Comparison of ENCODE assay signal across 30 mouse cellular contexts in the genomic region with DNA sequence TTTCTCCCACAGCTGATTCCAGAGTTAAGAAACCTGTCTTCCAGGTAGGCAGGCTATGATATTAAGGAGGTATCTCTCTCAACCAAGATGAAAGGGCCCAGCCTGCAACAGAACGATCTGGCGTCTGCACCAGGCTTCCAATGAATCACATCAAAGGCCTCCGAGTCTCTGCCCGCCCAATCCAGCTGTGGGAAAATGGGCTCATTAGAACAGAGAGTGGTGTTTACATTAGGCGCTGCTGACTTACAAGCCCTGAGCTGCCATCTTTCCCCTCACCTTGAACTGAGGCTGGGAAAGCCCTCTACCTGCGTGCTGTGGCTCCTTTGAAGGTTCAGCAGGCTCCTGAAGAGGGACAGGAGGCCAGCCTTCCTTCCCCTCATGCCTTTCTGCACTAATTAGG.
DNase-seq lines count a peak whose midpoint lies in the region; ATAC-seq and TF ChIP-seq lines count a peak whose summit lies in the region.
"Had no signal": no experiment of that assay in that cellular context is flagged by ENCODE, and none has a peak within 500 bp of the region (broad histone marks: within the 10 kb centered on the region; RNA-seq: fewer than 3 reads in every experiment).

No protein-coding gene starts in this region.

- no peak overlapping the region for H3K9ac ChIP-seq in forebrain, embryonic 11.5 days (ENCODE audit: low read length)
- no peak overlapping the region for H3K9ac ChIP-seq in forebrain, embryonic 13.5 days
- H3K9ac ChIP-seq in midbrain, embryonic 14.5 days (replicated peaks; ENCODE audit: low read length) = no peak overlapping the region
- H3K9ac ChIP-seq: embryonic facial prominence, embryonic 13.5 days; heart, embryonic 13.5 days; hindbrain, embryonic 14.5 days had no signal

- H3K27me3 ChIP-seq in forebrain, embryonic 11.5 days (ENCODE audit: control insufficient read depth, insufficient read depth, low read length) = no peaks in the 10 kb centered on the region
- no peaks in the 10 kb centered on the region for H3K27me3 ChIP-seq in forebrain, embryonic 13.5 days
- no peaks in the 10 kb centered on the region for H3K27me3 ChIP-seq in midbrain, embryonic 14.5 days (ENCODE audit: control insufficient read depth, insufficient read depth, low read length)
- no peaks in the 10 kb centered on the region for H3K27me3 ChIP-seq in midbrain, embryonic 10.5 days (ENCODE audit: low read depth, poor library complexity, severe bottlenecking)
- H3K27me3 ChIP-seq: embryonic facial prominence, embryonic 13.5 days; heart, embryonic 13.5 days had no signal

- no peak for ATAC-seq in forebrain, embryonic 11.5 days (replicated peaks; ENCODE audit: low FRiP score)
- no peak for ATAC-seq in forebrain, embryonic 13.5 days
- no peak for ATAC-seq in midbrain, embryonic 14.5 days (ENCODE audit: low FRiP score, low TSS enrichment)
- ATAC-seq: hindbrain, postnatal 0 days; inflammation-experienced regulatory T-cells, adult 6 months; intestine, embryonic 16.5 days; Patski had no signal

- no peak overlapping the region for H3K27ac ChIP-seq in forebrain, embryonic 11.5 days (ENCODE audit: low read depth, low read length)
- no peak overlapping the region for H3K27ac ChIP-seq in forebrain, embryonic 13.5 days
- 0 out of 2 replicates have a peak overlapping the region, but pooled peaks have one; percentile 5 for H3K27ac ChIP-seq in midbrain, embryonic 14.5 days (replicated peaks; ENCODE audit: low read depth, low read length)
- no peak overlapping the region for H3K27ac ChIP-seq in midbrain, embryonic 10.5 days (replicated peaks)
- H3K27ac ChIP-seq in gastrocnemius, adult 2 months = no peak overlapping the region
- H3K27ac ChIP-seq: embryonic facial prominence, embryonic 10.5 days; embryonic facial prominence, embryonic 13.5 days; heart, adult 2 months; heart, embryonic 10.5 days; heart, embryonic 13.5 days; hindbrain, embryonic 14.5 days; hindbrain, postnatal 0 days had no signal

- no peaks in the 10 kb centered on the region for H3K9me3 ChIP-seq in forebrain, embryonic 11.5 days (ENCODE audit: control insufficient read depth, low read length)
- no peaks in the 10 kb centered on the region for H3K9me3 ChIP-seq in forebrain, embryonic 13.5 days (replicated peaks)
- H3K9me3 ChIP-seq in midbrain, embryonic 14.5 days (ENCODE audit: control insufficient read depth, low read length) = no peaks in the 10 kb centered on the region
- no peaks in the 10 kb centered on the region for H3K9me3 ChIP-seq in midbrain, embryonic 10.5 days (replicated peaks)
- H3K9me3 ChIP-seq: embryonic facial prominence, embryonic 10.5 days; embryonic facial prominence, embryonic 13.5 days; G1E; heart, embryonic 10.5 days; heart, embryonic 13.5 days had no signal

- H3K4me1 ChIP-seq in forebrain, embryonic 11.5 days (replicated peaks; ENCODE audit: control insufficient read depth, insufficient read depth, low read length) = no peaks in the 10 kb centered on the region
- H3K4me1 ChIP-seq in forebrain, embryonic 13.5 days = peaks cover 9% of the 10 kb centered on the region
- no peaks in the 10 kb centered on the region for H3K4me1 ChIP-seq in midbrain, embryonic 14.5 days (ENCODE audit: control insufficient read depth, insufficient read depth, low read length)
- no peaks in the 10 kb centered on the region for H3K4me1 ChIP-seq in midbrain, embryonic 10.5 days
- H3K4me1 ChIP-seq: embryonic facial prominence, embryonic 13.5 days; heart, embryonic 10.5 days; heart, embryonic 13.5 days had no signal

- H3K4me2 ChIP-seq in forebrain, embryonic 11.5 days (ENCODE audit: low read depth, low read length, severe bottlenecking) = no peak overlapping the region
- no peak overlapping the region for H3K4me2 ChIP-seq in forebrain, embryonic 13.5 days
- H3K4me2 ChIP-seq in midbrain, embryonic 14.5 days (ENCODE audit: low read length) = no peak overlapping the region
- H3K4me2 ChIP-seq: embryonic facial prominence, embryonic 13.5 days; heart, embryonic 13.5 days; hindbrain, embryonic 14.5 days had no signal

- TF ChIP-seq CTCF in gastrocnemius, adult 2 months (IDR thresholded peaks at IDR 0.05) = no peak

- WGBS in forebrain, embryonic 11.5 days = 50% methylated on average over 6 of the region's 6 CpGs
- WGBS in forebrain, embryonic 13.5 days = 37% methylated on average over 6 of the region's 6 CpGs
- WGBS in midbrain, embryonic 14.5 days = 52% methylated on average over 6 of the region's 6 CpGs
- WGBS in midbrain, embryonic 10.5 days = 69% methylated on average over 6 of the region's 6 CpGs

- DNase-seq in forebrain, embryonic 11.5 days (ENCODE audit: low spot score) = peak; percentile 56
- DNase-seq in midbrain, embryonic 14.5 days = peak; percentile 53
- DNase-seq in midbrain, embryonic 10.5 days (ENCODE audit: low spot score) = no peak
- DNase-seq in ZHBTc4 (ENCODE audit: low read depth, low spot score) = peak; percentile 37
- DNase-seq in gastrocnemius, adult 2 months = no peak
- DNase-seq: adrenal gland, adult 2 months; adrenal gland, postnatal 14 days; B cell, adult 2 months; cerebellum, adult 11-12 months; cerebellum, adult 8-10 months; cerebellum, postnatal 10 days; cerebellum, postnatal 36 days; embryo, embryonic 11 days; gastrocnemius, postnatal 10 days; gastrocnemius, postnatal 36 days; heart, adult 2 months; heart, postnatal 14 days; heart, postnatal 4 days had no signal

- H3K4me3 ChIP-seq in forebrain, embryonic 11.5 days (ENCODE audit: low read depth, low read length) = no peak overlapping the region
- no peak overlapping the region for H3K4me3 ChIP-seq in forebrain, embryonic 13.5 days
- no peak overlapping the region for H3K4me3 ChIP-seq in midbrain, embryonic 14.5 days (replicated peaks; ENCODE audit: low read depth, low read length)
- no peak overlapping the region for H3K4me3 ChIP-seq in midbrain, embryonic 10.5 days
- no peak overlapping the region for H3K4me3 ChIP-seq in gastrocnemius, adult 2 months
- H3K4me3 ChIP-seq: embryonic facial prominence, embryonic 10.5 days; embryonic facial prominence, embryonic 13.5 days; erythroblast, embryonic 14.5 days; heart, adult 2 months; heart, embryonic 10.5 days; heart, embryonic 13.5 days had no signal

- intact Hi-C loops in gastrocnemius, adult 2 months (cut with DNase I) = no loop called here

- no peaks in the 10 kb centered on the region for H3K36me3 ChIP-seq in forebrain, embryonic 11.5 days (ENCODE audit: control insufficient read depth, insufficient read depth, low read length)
- no peaks in the 10 kb centered on the region for H3K36me3 ChIP-seq in forebrain, embryonic 13.5 days (ENCODE audit: poor library complexity, severe bottlenecking)
- no peaks in the 10 kb centered on the region for H3K36me3 ChIP-seq in midbrain, embryonic 14.5 days (ENCODE audit: control insufficient read depth, insufficient read depth, low read length)
- H3K36me3 ChIP-seq in midbrain, embryonic 10.5 days = no peaks in the 10 kb centered on the region
- H3K36me3 ChIP-seq: embryonic facial prominence, embryonic 10.5 days; embryonic facial prominence, embryonic 13.5 days; G1E; heart, embryonic 10.5 days; heart, embryonic 13.5 days had no signal

Comparison
In these comparisons a context has a peak if more than half of its experiments do, and no peak if none do; other contexts are left out.
1. DNase-seq: peak in forebrain, embryonic 11.5 days (single experiment), midbrain, embryonic 14.5 days (single experiment) and ZHBTc4 (single experiment); none in midbrain, embryonic 10.5 days (single experiment) and gastrocnemius, adult 2 months (single experiment).